Mouse (Mus musculus) spleen, adult 2 months (tissue): ENCODE measurements around the gene Coasy.

Experiments used
- CTCF ChIP-seq: fragments of 200-500 bp; IDR thresholded peaks from 2 replicates; pipeline ENCODE4 v1.5.1; 2011; ENCODE audit warnings: mild to moderate bottlenecking, inconsistent platforms; ENCODE audit not compliant: insufficient read depth, insufficient read length, insufficient replicate concordance; ENCODE audit errors: extremely low read depth
- POLR2A ChIP-seq: fragments of 200-500 bp; IDR thresholded peaks from 2 replicates; pipeline ENCODE4 v1.6.1; 2011; ENCODE audit warnings: low read depth, low read length, inconsistent platforms

GRCm38 (mm10) chr11:101109351-101109750 is 27.0 kb downstream of the Coasy start:
- TF ChIP-seq CTCF (no peak), POLR2A (no peak)
